Mouse (Mus musculus): ENCODE results near the gene Ick. TPM values are rescaled to one million over a fixed set of nuclear protein-coding genes. Genes with fewer than 3 reads are reported as not detected.

The Ick gene
- polyA plus RNA-seq, 1 experiment from 2014 or later, result 34.6 TPM

DNA sequence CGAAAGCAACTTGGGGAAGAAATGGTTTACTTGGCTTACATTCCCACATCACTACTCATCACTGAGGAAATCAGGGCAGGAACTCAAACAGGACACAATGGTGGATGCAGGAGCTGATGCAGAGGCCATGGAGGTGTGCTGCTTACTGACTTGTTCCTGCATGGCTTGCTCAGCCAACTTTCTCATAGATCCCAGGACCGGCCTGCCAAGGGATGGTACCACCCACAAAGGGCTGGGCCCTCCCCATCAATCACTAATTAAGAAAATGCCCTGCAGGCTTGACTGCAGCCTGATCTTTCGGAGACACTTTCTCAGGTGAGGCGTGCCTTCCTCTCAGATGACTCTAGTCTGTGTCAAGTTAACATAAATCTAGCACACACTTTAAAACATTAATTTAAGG, 2.2 kb upstream of the Ick start:
- WGBS, result 83% methylated on average over 4 of the region's 4 CpGs
- H3K27me3 ChIP-seq, result no peaks in the 10 kb centered on the region
- no peak overlapping the region for H3K9ac ChIP-seq
- H3K36me3 ChIP-seq (ENCODE audit: poor library complexity, severe bottlenecking), result 0 out of 2 replicates have a peak, but pooled peaks cover 5% of the 10 kb centered on the region
- H3K4me3 ChIP-seq, result no peak overlapping the region
- no peak for ATAC-seq
- peak overlapping the region; percentile 92; the same call in 1 of the 2 replicates for H3K4me2 ChIP-seq
- H3K4me1 ChIP-seq, result peaks cover 19% of the 10 kb centered on the region
- no peak overlapping the region for H3K27ac ChIP-seq
- H3K9me3 ChIP-seq (replicated peaks), result no peaks in the 10 kb centered on the region

GRCm38 (mm10) chr9:78107582-78107911, 1.4 kb upstream of the Ick start:
- Histone ChIP-seq H3K4me1 (peaks cover 19% of the 10 kb centered on the region), H3K27me3 (no peaks in the 10 kb centered on the region), H3K4me3 (peak overlapping the region; percentile 83), H3K9ac (peak overlapping the region; percentile 88), H3K27ac (peak overlapping the region; percentile 85), H3K9me3 (replicated peaks) (no peaks in the 10 kb centered on the region), H3K4me2 (peak overlapping the region; percentile 92), H3K36me3 (ENCODE audit: poor library complexity, severe bottlenecking) (0 out of 2 replicates have a peak, but pooled peaks cover 5% of the 10 kb centered on the region)
- no peak for ATAC-seq
- 17% methylated on average over 6 of the region's 6 CpGs for WGBS

DNA sequence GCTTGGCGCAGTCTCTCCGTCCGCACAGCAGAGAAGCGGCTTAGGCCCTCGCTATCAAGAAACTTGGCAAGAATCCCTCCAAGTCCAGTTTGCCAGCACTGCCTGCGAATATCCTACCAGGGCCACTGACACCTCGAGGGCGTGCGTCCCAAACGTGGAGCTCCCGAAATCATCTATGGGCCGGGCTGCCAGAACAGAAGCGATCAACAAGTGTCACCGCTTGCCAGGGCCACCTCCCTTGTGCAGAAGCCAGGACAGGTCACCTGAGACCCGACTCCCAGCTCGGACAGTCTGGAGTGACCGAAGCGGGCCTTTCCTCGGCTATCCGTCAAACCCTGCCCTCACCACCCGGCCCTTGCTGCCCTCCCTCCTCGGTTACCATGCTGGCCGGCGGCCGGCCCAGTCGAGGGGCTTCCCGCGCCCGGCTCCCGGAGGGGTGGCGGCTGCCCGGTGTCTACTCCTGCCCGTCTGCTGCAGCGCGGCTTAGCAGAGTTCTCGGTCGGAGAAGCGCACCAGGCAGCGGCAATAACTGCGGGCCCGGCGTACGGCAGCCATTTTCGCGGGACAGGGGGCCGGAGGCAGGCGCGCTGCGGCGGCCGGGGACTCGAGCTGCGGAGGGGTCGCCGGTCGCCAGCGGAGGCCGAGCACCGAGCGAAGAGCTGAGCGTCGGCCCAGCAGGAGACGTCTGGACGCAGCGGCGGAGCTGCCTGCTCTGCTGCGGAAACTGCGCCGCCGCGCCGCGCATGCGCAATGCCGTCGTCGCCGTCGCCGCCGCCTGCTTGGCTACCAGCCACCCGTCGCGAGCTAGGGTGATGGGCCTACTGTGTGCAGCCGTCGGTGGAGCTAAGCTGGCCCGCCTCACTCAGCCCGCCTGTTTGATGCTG, 838 bp upstream of the Ick start:
- no peaks in the 10 kb centered on the region for H3K27me3 ChIP-seq
- H3K27ac ChIP-seq, result peak overlapping the region; percentile 85
- 0 out of 2 replicates have a peak, but pooled peaks cover 5% of the 10 kb centered on the region for H3K36me3 ChIP-seq (ENCODE audit: poor library complexity, severe bottlenecking)
- no peaks in the 10 kb centered on the region for H3K9me3 ChIP-seq (replicated peaks)
- H3K4me1 ChIP-seq, result peaks cover 22% of the 10 kb centered on the region
- under 1% methylated on average over 88 of the region's 88 CpGs for WGBS
- peak; percentile 79 for ATAC-seq
- peak overlapping the region; percentile 83 for H3K4me3 ChIP-seq
- H3K4me2 ChIP-seq, result peak overlapping the region; percentile 92
- peak overlapping the region; percentile 88 for H3K9ac ChIP-seq

GRCm38 (mm10) chr9:78109656-78110055, 664 bp downstream of the Ick start:
- ATAC-seq, result no peak

DNA sequence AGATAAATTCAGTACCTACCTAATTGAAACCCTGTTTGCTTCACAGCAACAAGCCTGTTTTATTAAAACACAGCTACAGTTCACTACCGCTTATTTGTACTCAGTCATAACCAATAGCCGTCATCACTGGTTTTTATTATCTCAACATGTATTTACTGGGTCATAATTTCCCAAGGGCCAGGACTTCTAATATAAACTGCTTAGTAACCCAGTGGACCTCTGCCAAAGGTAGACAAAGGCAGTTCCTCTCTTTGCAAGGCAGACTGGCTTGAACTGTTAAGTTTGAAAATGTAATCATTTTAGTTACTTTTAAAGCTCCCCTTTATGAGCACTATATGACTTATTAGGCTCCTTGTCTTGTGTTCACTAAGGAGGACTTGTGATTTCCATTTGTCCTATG, 2.5 kb downstream of the Ick start:
- H3K4me3 ChIP-seq, result no peak overlapping the region
- no peak overlapping the region for H3K4me2 ChIP-seq
- no peak for ATAC-seq
- 92% methylated on average over 2 of the region's 2 CpGs for WGBS
- no peaks in the 10 kb centered on the region for H3K9me3 ChIP-seq (replicated peaks)
- H3K27me3 ChIP-seq, result no peaks in the 10 kb centered on the region
- H3K9ac ChIP-seq, result no peak overlapping the region
- H3K4me1 ChIP-seq, result peaks cover 42% of the 10 kb centered on the region
- peaks cover 2% of the 10 kb centered on the region; the same call in 1 of the 2 replicates for H3K36me3 ChIP-seq (ENCODE audit: poor library complexity, severe bottlenecking)
- H3K27ac ChIP-seq, result no peak overlapping the region

More at GRCm38 (mm10) chr9:78109656-78110055, 664 bp downstream of the Ick start:
- H3K36me3 ChIP-seq (ENCODE audit: poor library complexity, severe bottlenecking), result 0 out of 2 replicates have a peak, but pooled peaks cover 5% of the 10 kb centered on the region
- H3K27ac ChIP-seq, result no peak overlapping the region
- peak overlapping the region; percentile 92 for H3K4me2 ChIP-seq
- H3K27me3 ChIP-seq, result no peaks in the 10 kb centered on the region
- H3K4me1 ChIP-seq, result peaks cover 31% of the 10 kb centered on the region
- H3K9ac ChIP-seq, result no peak overlapping the region
- no peaks in the 10 kb centered on the region for H3K9me3 ChIP-seq (replicated peaks)
- WGBS, result 53% methylated on average over 5 of the region's 5 CpGs
- peak overlapping the region; percentile 83 for H3K4me3 ChIP-seq

DNA sequence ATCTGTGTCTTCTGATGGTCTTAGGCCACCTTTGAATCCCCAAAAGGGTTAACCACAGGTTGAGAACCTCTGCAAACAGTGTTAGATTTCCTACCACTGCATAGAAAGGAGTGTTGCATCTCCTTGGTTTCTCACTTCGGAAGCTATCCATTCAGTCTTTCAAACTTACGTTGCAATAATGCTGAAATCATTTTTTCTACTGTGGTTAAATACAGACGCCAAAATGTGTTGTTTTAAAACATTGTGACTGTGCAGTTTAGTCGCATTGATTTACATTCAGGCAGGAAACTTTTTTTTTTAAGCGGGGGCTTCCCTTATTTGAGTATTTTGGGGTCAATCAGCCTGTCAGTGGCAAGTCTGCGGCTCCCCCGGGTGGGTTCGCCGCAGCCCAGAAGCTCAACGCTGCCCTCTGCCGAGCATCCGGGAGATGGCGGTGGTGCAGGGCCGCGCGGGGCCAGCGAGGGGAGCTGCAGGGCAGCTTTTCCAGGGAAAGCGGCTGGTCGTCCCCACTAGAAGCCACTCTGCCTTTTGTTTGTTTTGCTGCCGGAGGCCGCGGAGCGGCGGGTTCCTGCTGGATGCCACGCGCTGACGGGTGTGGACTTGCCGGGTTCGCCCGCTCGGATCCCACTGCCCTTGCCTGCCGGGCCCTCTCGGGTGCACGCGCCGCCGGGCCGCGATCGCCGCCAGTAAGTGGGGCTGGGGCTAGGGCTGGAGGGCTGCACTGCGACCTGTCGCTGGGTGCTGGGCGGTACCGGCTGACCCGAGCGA, 4.0 kb downstream of the Ick start:
- Histone ChIP-seq H3K9ac (peak overlapping the region; percentile 99), H3K9me3 (replicated peaks) (no peaks in the 10 kb centered on the region), H3K36me3 (ENCODE audit: poor library complexity, severe bottlenecking) (peaks cover 3% of the 10 kb centered on the region; the same call in 1 of the 2 replicates), H3K4me3 (peak overlapping the region; percentile 89), H3K27ac (peak overlapping the region; percentile 95), H3K4me1 (peaks cover 29% of the 10 kb centered on the region), H3K27me3 (no peaks in the 10 kb centered on the region), H3K4me2 (peak overlapping the region; percentile 75)
- ATAC-seq, result peak; percentile 80
- 2% methylated on average over 39 of the region's 47 CpGs for WGBS

DNA sequence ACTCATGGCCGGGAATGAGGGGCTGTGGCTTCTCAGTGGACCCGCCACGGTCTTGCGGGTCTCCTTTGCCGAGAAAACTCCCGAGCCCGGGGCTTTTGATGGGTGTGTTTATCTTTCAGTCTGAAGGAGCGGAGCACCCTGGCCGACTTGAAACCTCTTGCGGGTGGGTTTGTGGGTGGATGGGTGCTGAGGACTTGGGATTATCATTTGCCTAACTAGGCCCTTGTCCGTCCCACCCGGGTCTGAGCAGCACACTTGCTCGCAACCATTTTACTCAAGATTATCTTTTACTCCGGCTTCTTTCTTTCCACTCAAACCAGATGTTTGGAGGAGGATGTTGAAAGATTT, 4.5 kb downstream of the Ick start:
- no peaks in the 10 kb centered on the region for H3K9me3 ChIP-seq (replicated peaks)
- peak overlapping the region; percentile 89 for H3K4me3 ChIP-seq
- WGBS, result under 1% methylated on average over 14 of the region's 14 CpGs
- H3K9ac ChIP-seq, result peak overlapping the region; percentile 99
- H3K27me3 ChIP-seq, result no peaks in the 10 kb centered on the region
- peak overlapping the region; percentile 75 for H3K4me2 ChIP-seq
- H3K4me1 ChIP-seq, result peaks cover 29% of the 10 kb centered on the region
- peak; percentile 19 for ATAC-seq
- H3K27ac ChIP-seq, result peak overlapping the region; percentile 95
- H3K36me3 ChIP-seq (ENCODE audit: poor library complexity, severe bottlenecking), result peaks cover 7% of the 10 kb centered on the region

DNA sequence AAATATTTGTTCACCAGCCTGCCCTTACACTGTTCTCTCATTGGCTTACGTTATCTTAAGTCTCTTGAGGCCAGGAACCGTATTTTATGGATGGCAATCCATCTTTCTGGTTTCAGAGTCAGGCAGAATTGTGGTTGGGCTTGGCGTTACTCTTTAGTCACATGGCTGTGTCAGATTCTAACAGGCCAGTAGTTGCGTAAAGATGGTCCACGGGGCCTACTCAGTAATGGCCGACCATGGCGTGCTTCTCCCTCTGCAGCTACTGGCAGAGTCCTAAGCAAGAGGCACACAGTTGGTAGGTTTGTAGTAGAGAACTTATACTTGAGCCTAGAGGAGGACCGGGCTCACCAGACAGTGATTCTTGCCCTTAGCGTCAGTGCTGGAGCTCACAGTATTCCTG, 6.8 kb downstream of the Ick start:
- Histone ChIP-seq H3K4me1 (peaks cover 23% of the 10 kb centered on the region), H3K27ac (no peak overlapping the region), H3K9me3 (replicated peaks) (no peaks in the 10 kb centered on the region), H3K9ac (no peak overlapping the region), H3K4me3 (no peak overlapping the region), H3K27me3 (no peaks in the 10 kb centered on the region), H3K36me3 (ENCODE audit: poor library complexity, severe bottlenecking) (peaks cover 14% of the 10 kb centered on the region), H3K4me2 (no peak overlapping the region; the same call in 1 of the 2 replicates)
- ATAC-seq, result no peak
- 92% methylated on average over 9 of the region's 9 CpGs for WGBS

DNA sequence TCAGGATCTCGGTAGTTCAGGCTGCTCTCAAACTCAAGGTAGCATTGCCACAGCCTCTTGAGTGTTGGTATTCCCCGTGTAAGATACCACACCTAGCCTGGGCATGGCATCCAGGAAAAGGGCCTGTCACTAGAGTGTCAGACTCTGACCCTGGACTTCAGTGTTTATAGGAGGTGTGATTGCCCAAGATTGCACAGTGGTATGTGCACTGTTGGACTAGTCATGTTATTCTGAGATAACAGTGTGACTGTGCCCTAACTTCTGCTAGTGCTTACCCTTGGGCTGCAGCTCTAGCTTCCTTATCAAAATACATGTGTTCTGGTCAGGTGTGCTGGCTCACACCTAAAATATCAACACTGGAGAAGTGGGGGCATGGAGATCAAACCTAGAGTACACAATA, 8.7 kb downstream of the Ick start:
- ATAC-seq, result no peak
- peaks cover 30% of the 10 kb centered on the region for H3K36me3 ChIP-seq (ENCODE audit: poor library complexity, severe bottlenecking)
- H3K4me3 ChIP-seq, result no peak overlapping the region
- H3K27ac ChIP-seq, result no peak overlapping the region
- no peak overlapping the region for H3K4me2 ChIP-seq
- 97% methylated on average over 2 of the region's 2 CpGs for WGBS
- H3K9me3 ChIP-seq (replicated peaks), result no peaks in the 10 kb centered on the region
- no peaks in the 10 kb centered on the region for H3K27me3 ChIP-seq
- H3K9ac ChIP-seq, result no peak overlapping the region
- H3K4me1 ChIP-seq, result peaks cover 22% of the 10 kb centered on the region

DNA sequence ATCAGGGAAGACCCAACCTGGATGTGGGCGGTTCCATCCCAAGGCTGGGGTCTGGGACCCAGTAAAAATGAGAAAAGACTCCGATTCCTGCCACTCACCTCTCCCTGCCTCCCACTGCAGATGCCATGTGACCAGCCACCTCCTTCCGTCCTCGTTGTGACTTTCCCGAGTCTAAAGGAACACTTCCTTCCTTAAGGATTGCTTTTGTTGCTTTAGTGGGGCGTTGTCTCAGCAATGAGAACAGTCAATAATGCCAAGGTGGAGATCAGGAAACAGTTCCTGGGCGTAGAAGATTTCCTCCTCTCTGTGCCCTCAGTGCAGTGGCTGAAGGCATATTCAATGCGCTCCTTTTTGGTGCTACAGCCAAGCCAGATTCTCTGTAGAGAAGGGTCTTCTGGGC, 12.4 kb downstream of the Ick start:
- H3K4me3 ChIP-seq, result no peak overlapping the region
- WGBS, result 89% methylated on average over 8 of the region's 8 CpGs
- H3K9ac ChIP-seq, result no peak overlapping the region
- ATAC-seq, result no peak
- H3K9me3 ChIP-seq (replicated peaks), result no peaks in the 10 kb centered on the region
- H3K4me1 ChIP-seq, result peaks cover 9% of the 10 kb centered on the region
- no peaks in the 10 kb centered on the region for H3K27me3 ChIP-seq
- no peak overlapping the region for H3K27ac ChIP-seq
- H3K36me3 ChIP-seq (ENCODE audit: poor library complexity, severe bottlenecking), result peaks cover 36% of the 10 kb centered on the region
- H3K4me2 ChIP-seq, result no peak overlapping the region

DNA sequence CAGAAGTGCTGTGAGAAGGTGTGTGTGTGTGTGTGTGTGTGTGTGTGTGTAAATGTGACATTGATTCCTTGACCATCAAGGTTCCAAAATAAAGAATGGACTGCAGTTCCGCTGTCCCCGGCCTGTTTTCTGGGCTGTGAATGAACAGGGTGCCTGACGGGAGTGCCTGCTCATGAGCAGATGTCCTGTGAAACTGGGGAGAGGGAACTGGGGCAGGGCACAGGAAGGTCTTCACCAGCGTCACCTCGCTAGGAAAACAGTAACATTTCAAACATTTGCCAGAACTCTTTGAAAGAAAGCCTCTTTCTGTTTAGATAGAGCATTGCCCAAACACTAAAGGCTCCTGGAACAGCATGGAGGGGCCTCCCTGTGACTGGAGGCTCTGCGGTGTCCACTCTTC, 13.0 kb downstream of the Ick start:
- Histone ChIP-seq H3K36me3 (ENCODE audit: poor library complexity, severe bottlenecking) (peaks cover 34% of the 10 kb centered on the region), H3K4me3 (no peak overlapping the region), H3K27ac (no peak overlapping the region), H3K4me2 (no peak overlapping the region), H3K9ac (no peak overlapping the region), H3K4me1 (peaks cover 15% of the 10 kb centered on the region), H3K9me3 (replicated peaks) (no peaks in the 10 kb centered on the region), H3K27me3 (no peaks in the 10 kb centered on the region)
- no peak for ATAC-seq
- WGBS, result 87% methylated on average over 6 of the region's 6 CpGs
